Mouse (Mus musculus) cerebellum, postnatal 14 days (tissue): ENCODE data around the gene Fcmr.

Source experiments
- DNase-seq, 2 experiments: peaks; one replicate each; pipeline ENCODE4 v3.0.0; 2021; ENCODE audit warnings: mixed read lengths in 2 of 2

The Fcmr gene

GRCm38 (mm10) chr1:130865541-130866221 is at the start of gene Fcmr:
Gene Fcmr (plus strand): TSS chr1:130865669.
- DNase-seq, result no peak

GRCm38 (mm10) chr1:130819737-130820136 is 45.7 kb upstream of the Fcmr start:
- DNase-seq, result no peak

- DNase-seq, result no peak
Observed at GRCm38 (mm10) chr1:130820316-130821148, 44.9 kb upstream of the Fcmr start.

GRCm38 (mm10) chr1:130821149-130821471 is 44.4 kb upstream of the Fcmr start:
- DNase-seq, result no peak

- DNase-seq, result no peak
Observed at GRCm38 (mm10) chr1:130821911-130822625, 43.4 kb upstream of the Fcmr start.

GRCm38 (mm10) chr1:130826448-130826847 is 39.0 kb upstream of the Fcmr start, which contains the start of gene Pigr:
Gene Pigr (plus strand): TSS chr1:130826684.
- DNase-seq, result no peak

GRCm38 (mm10) chr1:130828656-130829055 is 36.8 kb upstream of the Fcmr start:
- peak; percentile 45 to 67 for DNase-seq

GRCm38 (mm10) chr1:130829906-130830830 is 35.3 kb upstream of the Fcmr start:
- peak; percentile 19 to 47 for DNase-seq

- DNase-seq, result no peak
Observed at GRCm38 (mm10) chr1:130832230-130833149, 33.0 kb upstream of the Fcmr start.

- peak; percentile 74 to 83 for DNase-seq
Observed at GRCm38 (mm10) chr1:130835161-130835936, 30.1 kb upstream of the Fcmr start.

GRCm38 (mm10) chr1:130838288-130838687 is 27.2 kb upstream of the Fcmr start:
- peak in 1 of 2 experiments; percentile 58 for DNase-seq

- DNase-seq, result no peak
Observed at GRCm38 (mm10) chr1:130840599-130841379, 24.7 kb upstream of the Fcmr start.

GRCm38 (mm10) chr1:130841621-130842020 is 23.8 kb upstream of the Fcmr start:
- DNase-seq, result no peak

GRCm38 (mm10) chr1:130844516-130844915 is 21.0 kb upstream of the Fcmr start:
- DNase-seq, result no peak

GRCm38 (mm10) chr1:130849530-130850214 is 15.8 kb upstream of the Fcmr start:
- no peak for DNase-seq

- DNase-seq, result no peak
Observed at GRCm38 (mm10) chr1:130850405-130850804, 15.1 kb upstream of the Fcmr start.

GRCm38 (mm10) chr1:130854819-130855218 is 10.7 kb upstream of the Fcmr start:
- DNase-seq, result no peak

GRCm38 (mm10) chr1:130855723-130856122 is 9.7 kb upstream of the Fcmr start:
- DNase-seq, result no peak

GRCm38 (mm10) chr1:130857456-130857855 is 8.0 kb upstream of the Fcmr start:
- DNase-seq, result no peak
